Mouse (Mus musculus) myocyte (in vitro differentiated cells): ENCODE results near the gene Mamdc2.

Experiments used
- MAX ChIP-seq: IDR thresholded peaks from one replicate; pipeline ENCODE4 v1.6.1; 2011; ENCODE audit warnings: low read depth, mild to moderate bottlenecking, control low read depth
- POLR2A ChIP-seq: IDR thresholded peaks from one replicate; pipeline ENCODE4 v1.6.1; 2011; ENCODE audit warnings: low read depth, mild to moderate bottlenecking, control low read depth, moderate library complexity; ENCODE audit not compliant: insufficient read length
- USF1 ChIP-seq: IDR thresholded peaks from one replicate; pipeline ENCODE4 v1.6.1; 2011; ENCODE audit warnings: low read depth, mild to moderate bottlenecking, control low read depth, moderate library complexity

GRCm38 (mm10) chr19:23309979-23310378 is 138.3 kb downstream of the Mamdc2 start:
- TF ChIP-seq POLR2A, result no peak
- no peak for TF ChIP-seq USF1
- no peak for TF ChIP-seq MAX
